Mouse (Mus musculus): ENCODE measurements around the gene Ak3. TPM values are rescaled to one million over a fixed set of nuclear protein-coding genes. Genes with fewer than 3 reads are reported as not detected.

Gene Ak3
- polyA plus RNA-seq, 1 experiment from 2014 or later, result 90.6 TPM

GRCm38 (mm10) chr19:29037541-29037940 is 10.2 kb downstream of the Ak3 start:
- no peaks in the 10 kb centered on the region for H3K9me3 ChIP-seq (ENCODE audit: control insufficient read depth, low read length)
- H3K4me3 ChIP-seq (ENCODE audit: low read depth, low read length), result no peak overlapping the region
- no peak for DNase-seq (ENCODE audit: low spot score)
- H3K27ac ChIP-seq (ENCODE audit: low read depth, low read length), result no peak overlapping the region
- ATAC-seq (replicated peaks; ENCODE audit: low FRiP score), result no peak
- 91% methylated on average over 10 of the region's 10 CpGs for WGBS
- H3K27me3 ChIP-seq (replicated peaks; ENCODE audit: control insufficient read depth, insufficient read depth, low read length), result no peaks in the 10 kb centered on the region
- H3K36me3 ChIP-seq (ENCODE audit: control insufficient read depth, insufficient read depth, low read length), result peaks cover 17% of the 10 kb centered on the region
- H3K4me2 ChIP-seq, result no peak overlapping the region
- H3K4me1 ChIP-seq (replicated peaks; ENCODE audit: control insufficient read depth, insufficient read depth, low read length), result no peaks in the 10 kb centered on the region
- no peak overlapping the region for H3K9ac ChIP-seq (ENCODE audit: low read depth, low read length)

GRCm38 (mm10) chr19:29037026-29037425 is 10.7 kb downstream of the Ak3 start:
- no peaks in the 10 kb centered on the region for H3K4me1 ChIP-seq (replicated peaks; ENCODE audit: control insufficient read depth, insufficient read depth, low read length)
- no peak overlapping the region for H3K9ac ChIP-seq (ENCODE audit: low read depth, low read length)
- no peaks in the 10 kb centered on the region for H3K9me3 ChIP-seq (ENCODE audit: control insufficient read depth, low read length)
- WGBS, result 88% methylated on average over 5 of the region's 5 CpGs
- no peak for DNase-seq (ENCODE audit: low spot score)
- H3K27me3 ChIP-seq (replicated peaks; ENCODE audit: control insufficient read depth, insufficient read depth, low read length), result no peaks in the 10 kb centered on the region
- ATAC-seq (replicated peaks; ENCODE audit: low FRiP score), result no peak
- no peak overlapping the region for H3K4me3 ChIP-seq (ENCODE audit: low read depth, low read length)
- H3K4me2 ChIP-seq, result no peak overlapping the region
- peaks cover 18% of the 10 kb centered on the region for H3K36me3 ChIP-seq (ENCODE audit: control insufficient read depth, insufficient read depth, low read length)
- H3K27ac ChIP-seq (ENCODE audit: low read depth, low read length), result no peak overlapping the region

DNA sequence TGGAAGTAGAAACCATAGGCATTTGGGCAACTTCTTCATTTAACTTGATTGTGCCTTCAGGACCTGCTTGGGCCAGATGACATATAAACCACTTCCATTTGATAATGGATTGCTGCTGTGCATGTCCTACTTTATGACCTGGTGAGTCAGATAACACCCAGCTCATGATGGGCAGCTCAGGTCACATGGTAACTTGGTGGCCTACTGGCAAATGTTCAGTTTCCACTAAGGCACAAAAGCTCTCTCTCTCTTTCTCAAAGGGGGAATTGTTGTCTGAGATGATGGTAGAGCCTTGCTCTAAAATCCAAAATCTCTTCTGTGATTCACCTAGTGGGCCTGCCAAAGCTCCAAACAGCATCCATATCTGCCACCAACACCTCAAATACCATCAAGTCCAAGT is 15.1 kb downstream of the Ak3 start:
- Histone ChIP-seq H3K9ac (ENCODE audit: low read depth, low read length) (no peak overlapping the region), H3K4me2 (no peak overlapping the region), H3K4me3 (ENCODE audit: low read depth, low read length) (no peak overlapping the region), H3K27ac (ENCODE audit: low read depth, low read length) (no peak overlapping the region), H3K27me3 (replicated peaks; ENCODE audit: control insufficient read depth, insufficient read depth, low read length) (no peaks in the 10 kb centered on the region), H3K4me1 (replicated peaks; ENCODE audit: control insufficient read depth, insufficient read depth, low read length) (no peaks in the 10 kb centered on the region), H3K9me3 (ENCODE audit: control insufficient read depth, low read length) (no peaks in the 10 kb centered on the region), H3K36me3 (ENCODE audit: control insufficient read depth, insufficient read depth, low read length) (peaks cover 15% of the 10 kb centered on the region)
- DNase-seq (ENCODE audit: low spot score), result no peak
- ATAC-seq (replicated peaks; ENCODE audit: low FRiP score), result no peak

DNA sequence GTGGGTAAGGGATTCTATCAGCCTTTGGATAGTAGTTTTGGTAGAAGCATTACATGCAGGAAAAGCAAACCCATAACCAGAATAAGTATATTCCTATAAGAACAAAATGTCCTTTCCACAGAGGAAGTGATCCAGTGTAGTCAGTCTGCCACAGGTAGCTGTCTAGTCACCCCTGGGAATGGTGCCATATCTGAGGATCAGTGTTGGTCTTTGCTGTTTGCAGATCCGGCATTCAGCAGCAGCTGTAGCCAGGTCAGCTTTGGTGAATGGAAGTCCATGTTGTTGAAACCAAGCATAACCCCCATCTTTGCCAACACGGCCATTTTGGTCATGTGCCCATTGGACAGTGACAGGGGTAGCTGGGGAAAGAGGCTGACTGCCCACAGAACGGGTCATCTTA is 16.0 kb downstream of the Ak3 start:
- Histone ChIP-seq H3K27me3 (replicated peaks; ENCODE audit: control insufficient read depth, insufficient read depth, low read length) (no peaks in the 10 kb centered on the region), H3K27ac (ENCODE audit: low read depth, low read length) (no peak overlapping the region), H3K4me2 (no peak overlapping the region), H3K9ac (ENCODE audit: low read depth, low read length) (no peak overlapping the region), H3K9me3 (ENCODE audit: control insufficient read depth, low read length) (no peaks in the 10 kb centered on the region), H3K4me3 (ENCODE audit: low read depth, low read length) (no peak overlapping the region), H3K36me3 (ENCODE audit: control insufficient read depth, insufficient read depth, low read length) (peaks cover 8% of the 10 kb centered on the region), H3K4me1 (replicated peaks; ENCODE audit: control insufficient read depth, insufficient read depth, low read length) (no peaks in the 10 kb centered on the region)
- DNase-seq (ENCODE audit: low spot score), result no peak
- ATAC-seq (replicated peaks; ENCODE audit: low FRiP score), result no peak
- WGBS, result 90% methylated on average over 3 of the region's 3 CpGs

DNA sequence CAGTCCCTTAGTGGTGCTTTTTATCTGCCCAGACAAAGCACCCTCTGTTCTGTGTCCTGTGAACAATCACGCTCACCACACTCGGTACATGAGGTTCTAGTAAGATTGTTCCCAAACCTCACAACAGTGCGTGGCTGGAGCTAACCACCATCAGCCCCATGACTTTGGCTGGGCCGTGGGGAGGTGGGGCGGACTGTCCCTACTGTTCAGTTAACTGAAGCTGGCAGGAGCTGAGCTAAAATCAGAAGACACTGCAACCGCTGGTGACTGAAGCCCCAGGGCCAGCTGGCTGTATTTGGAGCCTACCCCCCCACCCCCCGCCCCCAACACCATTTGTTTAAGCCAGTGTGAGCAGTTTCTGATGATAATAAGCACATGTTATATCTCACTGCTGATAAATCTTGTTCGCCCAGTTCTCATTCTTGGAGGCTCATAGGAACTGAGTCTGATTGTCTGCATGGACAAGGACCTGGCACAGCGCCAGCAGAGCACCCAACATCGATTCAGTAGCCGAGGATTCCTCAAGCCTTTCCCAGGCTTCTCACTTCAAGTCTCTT is 23.3 kb downstream of the Ak3 start:
- no peak overlapping the region for H3K4me2 ChIP-seq
- H3K27me3 ChIP-seq (replicated peaks; ENCODE audit: control insufficient read depth, insufficient read depth, low read length), result no peaks in the 10 kb centered on the region
- 75% methylated on average over 11 of the region's 11 CpGs for WGBS
- no peak overlapping the region for H3K9ac ChIP-seq (ENCODE audit: low read depth, low read length)
- peaks cover 31% of the 10 kb centered on the region for H3K36me3 ChIP-seq (ENCODE audit: control insufficient read depth, insufficient read depth, low read length)
- no peaks in the 10 kb centered on the region for H3K9me3 ChIP-seq (ENCODE audit: control insufficient read depth, low read length)
- H3K27ac ChIP-seq (ENCODE audit: low read depth, low read length), result no peak overlapping the region
- DNase-seq (ENCODE audit: low spot score) (no peak), ATAC-seq (replicated peaks; ENCODE audit: low FRiP score) (no peak)
- no peaks in the 10 kb centered on the region for H3K4me1 ChIP-seq (replicated peaks; ENCODE audit: control insufficient read depth, insufficient read depth, low read length)
- no peak overlapping the region for H3K4me3 ChIP-seq (ENCODE audit: low read depth, low read length)

GRCm38 (mm10) chr19:29021754-29022345 is 25.9 kb downstream of the Ak3 start:
- H3K9me3 ChIP-seq (ENCODE audit: control insufficient read depth, low read length), result no peaks in the 10 kb centered on the region
- H3K9ac ChIP-seq (ENCODE audit: low read depth, low read length), result no peak overlapping the region
- H3K4me3 ChIP-seq (ENCODE audit: low read depth, low read length), result no peak overlapping the region
- no peak overlapping the region for H3K27ac ChIP-seq (ENCODE audit: low read depth, low read length)
- H3K27me3 ChIP-seq (replicated peaks; ENCODE audit: control insufficient read depth, insufficient read depth, low read length), result no peaks in the 10 kb centered on the region
- WGBS, result 86% methylated on average over 7 of the region's 7 CpGs
- no peaks in the 10 kb centered on the region for H3K4me1 ChIP-seq (replicated peaks; ENCODE audit: control insufficient read depth, insufficient read depth, low read length)
- H3K4me2 ChIP-seq, result no peak overlapping the region
- peaks cover 36% of the 10 kb centered on the region for H3K36me3 ChIP-seq (ENCODE audit: control insufficient read depth, insufficient read depth, low read length)
- ATAC-seq (replicated peaks; ENCODE audit: low FRiP score) (no peak), DNase-seq (ENCODE audit: low spot score) (no peak)

- Histone ChIP-seq H3K4me1 (replicated peaks; ENCODE audit: control insufficient read depth, insufficient read depth, low read length) (no peaks in the 10 kb centered on the region), H3K4me3 (ENCODE audit: low read depth, low read length) (no peak overlapping the region), H3K4me2 (no peak overlapping the region), H3K36me3 (ENCODE audit: control insufficient read depth, insufficient read depth, low read length) (peaks cover 28% of the 10 kb centered on the region), H3K27me3 (replicated peaks; ENCODE audit: control insufficient read depth, insufficient read depth, low read length) (no peaks in the 10 kb centered on the region), H3K27ac (ENCODE audit: low read depth, low read length) (no peak overlapping the region), H3K9me3 (ENCODE audit: control insufficient read depth, low read length) (no peaks in the 10 kb centered on the region), H3K9ac (ENCODE audit: low read depth, low read length) (no peak overlapping the region)
- DNase-seq (ENCODE audit: low spot score) (no peak), ATAC-seq (replicated peaks; ENCODE audit: low FRiP score) (no peak)
- 85% methylated on average over 3 of the region's 3 CpGs for WGBS
Observed at GRCm38 (mm10) chr19:29019647-29020046, 28.1 kb downstream of the Ak3 start.

GRCm38 (mm10) chr19:29016786-29017185 is 31.0 kb downstream of the Ak3 start:
- Histone ChIP-seq H3K27me3 (replicated peaks; ENCODE audit: control insufficient read depth, insufficient read depth, low read length) (no peaks in the 10 kb centered on the region), H3K9ac (ENCODE audit: low read depth, low read length) (no peak overlapping the region), H3K36me3 (ENCODE audit: control insufficient read depth, insufficient read depth, low read length) (peaks cover 34% of the 10 kb centered on the region), H3K27ac (ENCODE audit: low read depth, low read length) (no peak overlapping the region), H3K4me1 (replicated peaks; ENCODE audit: control insufficient read depth, insufficient read depth, low read length) (no peaks in the 10 kb centered on the region), H3K9me3 (ENCODE audit: control insufficient read depth, low read length) (no peaks in the 10 kb centered on the region), H3K4me3 (ENCODE audit: low read depth, low read length) (no peak overlapping the region), H3K4me2 (no peak overlapping the region)
- no peak for DNase-seq (ENCODE audit: low spot score)
- ATAC-seq (replicated peaks; ENCODE audit: low FRiP score), result no peak
- WGBS, result 74% methylated on average over 5 of the region's 5 CpGs

- Histone ChIP-seq H3K9me3 (ENCODE audit: control insufficient read depth, low read length) (no peaks in the 10 kb centered on the region), H3K36me3 (ENCODE audit: control insufficient read depth, insufficient read depth, low read length) (peaks cover 31% of the 10 kb centered on the region; the same call in 1 of the 2 replicates), H3K27me3 (replicated peaks; ENCODE audit: control insufficient read depth, insufficient read depth, low read length) (no peaks in the 10 kb centered on the region), H3K27ac (ENCODE audit: low read depth, low read length) (no peak overlapping the region), H3K4me1 (replicated peaks; ENCODE audit: control insufficient read depth, insufficient read depth, low read length) (no peaks in the 10 kb centered on the region), H3K4me3 (ENCODE audit: low read depth, low read length) (no peak overlapping the region), H3K9ac (ENCODE audit: low read depth, low read length) (no peak overlapping the region), H3K4me2 (no peak overlapping the region)
- DNase-seq (ENCODE audit: low spot score) (no peak), ATAC-seq (replicated peaks; ENCODE audit: low FRiP score) (no peak)
- 76% methylated on average over 5 of the region's 5 CpGs for WGBS
Observed at GRCm38 (mm10) chr19:29016204-29016765, 31.5 kb downstream of the Ak3 start.

Data from liver, embryonic 11.5 days (tissue).